8 mouse cellular contexts compared by ENCODE assay signal in the genomic region with DNA sequence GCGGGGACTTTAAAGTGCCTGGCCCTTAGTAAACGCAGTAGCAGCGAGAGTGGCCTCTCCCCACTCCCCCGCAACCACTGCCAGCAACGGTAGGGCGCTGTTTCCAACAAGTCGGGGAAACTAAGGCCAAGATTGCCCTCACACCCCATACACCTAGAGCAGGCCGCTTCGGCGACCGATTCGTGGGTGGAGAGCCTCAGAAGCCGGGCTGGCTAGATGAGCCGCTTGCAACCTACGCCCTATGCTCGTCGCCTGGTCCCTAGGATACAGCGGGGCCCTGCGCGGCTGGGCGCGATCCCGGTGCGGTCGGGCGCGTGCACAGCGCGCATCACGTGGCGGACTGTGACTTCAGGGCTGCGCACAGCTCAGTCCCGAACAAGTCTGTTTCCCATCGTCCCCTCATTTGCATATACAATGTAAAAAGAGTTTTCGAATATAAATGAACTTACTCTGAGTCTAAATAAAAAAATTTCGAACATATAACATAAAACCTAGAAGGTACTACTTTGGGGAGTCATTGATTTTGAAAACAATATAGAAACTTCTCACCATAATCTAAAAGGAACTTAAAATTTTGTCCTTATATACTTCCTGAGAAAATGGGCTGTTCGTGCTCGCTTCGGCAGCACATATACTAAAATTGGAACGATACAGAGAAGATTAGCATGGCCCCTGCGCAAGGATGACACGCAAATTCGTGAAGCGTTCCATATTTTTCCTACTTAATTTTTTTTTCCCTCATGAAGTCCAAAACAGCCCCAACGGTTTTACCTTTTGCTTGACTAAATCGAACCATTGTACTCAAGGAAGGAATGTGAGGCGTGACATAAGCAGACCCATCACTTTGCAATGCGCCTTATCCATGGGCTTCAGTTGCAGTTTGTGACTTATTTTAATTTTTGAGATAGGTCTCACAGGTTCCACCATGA. TPM values are rescaled to one million over a fixed set of nuclear protein-coding genes. Genes with fewer than 3 reads are reported as not detected.
DNase-seq lines count a peak whose midpoint lies in the region; ATAC-seq and TF ChIP-seq lines count a peak whose summit lies in the region.

No protein-coding gene starts in this region.

- TF ChIP-seq CTCF in Patski (IDR thresholded peaks at IDR 0.05) = no peak

- H3K27me3 ChIP-seq in Patski = peaks cover 12% of the 10 kb centered on the region
- peaks cover 36% of the 10 kb centered on the region for H3K27me3 ChIP-seq in hindbrain, embryonic 15.5 days

- DNase-seq in Patski (ENCODE audit: low read depth, low spot score) = no peak
- peak; percentile 95 to 96 for DNase-seq in cerebellum, postnatal 10 days
- peak; percentile 93 to 96 for DNase-seq in frontal cortex, postnatal 36 days (ENCODE audit: low spot score in 2 of 2)
- peak; percentile 94 for DNase-seq in left cerebral cortex, adult 11 months (ENCODE audit: low spot score)
- DNase-seq in lung, postnatal 36 days = peak; percentile 96
- peak; percentile 96 for DNase-seq in retina, embryonic 14.5 days (ENCODE audit: low spot score)
- DNase-seq in thymus, postnatal 36 days = peak; percentile 92 to 95

- peak overlapping the region; percentile 52 for H3K4me3 ChIP-seq in hindbrain, embryonic 15.5 days

- H3K9me3 ChIP-seq in hindbrain, embryonic 15.5 days = no peaks in the 10 kb centered on the region

- ATAC-seq in Patski = peak; percentile 92
- ATAC-seq in hindbrain, embryonic 15.5 days (ENCODE audit: low FRiP score, low read depth) = peak; percentile 98

- POLR2A ChIA-PET in Patski (lab: Charles Lee) = interaction anchor here (0.6 kb wide), 1 partner anchor 280 kb away, joined by 4 read pairs; no protein-coding TSS in a partner anchor

- H3K36me3 ChIP-seq in hindbrain, embryonic 15.5 days = no peaks in the 10 kb centered on the region

- CTCF ChIA-PET in Patski (lab: Charles Lee) = interaction anchor here (1.1 kb wide), 1 partner anchor 263 kb away, joined by 3 read pairs; no protein-coding TSS in a partner anchor

- H3K4me1 ChIP-seq in hindbrain, embryonic 15.5 days (replicated peaks) = peaks cover 48% of the 10 kb centered on the region

- H3K27ac ChIP-seq in hindbrain, embryonic 15.5 days (replicated peaks) = peak overlapping the region; percentile 87

- H3K4me2 ChIP-seq in hindbrain, embryonic 15.5 days = peak overlapping the region; percentile 69

- in situ Hi-C loops in Patski (cut with MboI; ENCODE audit: low pct_unique_long_range_greater_than_20kb) = no loop called here

- WGBS in hindbrain, embryonic 15.5 days = under 1% methylated on average over 48 of the region's 48 CpGs

- peak overlapping the region; percentile 52 for H3K9ac ChIP-seq in hindbrain, embryonic 15.5 days

RNA-seq across cellular contexts. Expression of gene Skor1, which starts 15.8 kb away (rescaled TPM):
- polyA plus RNA-seq in Patski (2021) = 0.03 TPM
- 15.0 and 20.5 TPM in 2 replicates for polyA plus RNA-seq in hindbrain, embryonic 15.5 days (2015; fragmentation: Nextera tagmentation; extraction: Ambion mirVana)

Comparison
In these comparisons a context has a peak if more than half of its experiments do, and no peak if none do; other contexts are left out.
1. RNA of gene Skor1, which starts 15.8 kb away (polyA plus RNA-seq): 15.0 to 20.5 TPM in hindbrain, embryonic 15.5 days; 0.03 TPM in Patski (single experiment); every median in the first group is over 10 times any median in the second.